Mouse (Mus musculus) c-Kit-positive CD71-positive TER-119-negative erythroid progenitor cells, embryonic 14.5 days (primary cell): ENCODE measurements around the gene S100a3.

Source experiments
- DNase-seq: peaks from one replicate; pipeline ENCODE4 v3.0.0-alpha.2; 2013; ENCODE audit warnings: low read depth

The S100a3 gene

GRCm38 (mm10) chr3:90574691-90575090, 14.3 kb downstream of the S100a3 start:
- no peak for DNase-seq

GRCm38 (mm10) chr3:90575320-90575719, 14.9 kb downstream of the S100a3 start:
- no peak for DNase-seq

DNA sequence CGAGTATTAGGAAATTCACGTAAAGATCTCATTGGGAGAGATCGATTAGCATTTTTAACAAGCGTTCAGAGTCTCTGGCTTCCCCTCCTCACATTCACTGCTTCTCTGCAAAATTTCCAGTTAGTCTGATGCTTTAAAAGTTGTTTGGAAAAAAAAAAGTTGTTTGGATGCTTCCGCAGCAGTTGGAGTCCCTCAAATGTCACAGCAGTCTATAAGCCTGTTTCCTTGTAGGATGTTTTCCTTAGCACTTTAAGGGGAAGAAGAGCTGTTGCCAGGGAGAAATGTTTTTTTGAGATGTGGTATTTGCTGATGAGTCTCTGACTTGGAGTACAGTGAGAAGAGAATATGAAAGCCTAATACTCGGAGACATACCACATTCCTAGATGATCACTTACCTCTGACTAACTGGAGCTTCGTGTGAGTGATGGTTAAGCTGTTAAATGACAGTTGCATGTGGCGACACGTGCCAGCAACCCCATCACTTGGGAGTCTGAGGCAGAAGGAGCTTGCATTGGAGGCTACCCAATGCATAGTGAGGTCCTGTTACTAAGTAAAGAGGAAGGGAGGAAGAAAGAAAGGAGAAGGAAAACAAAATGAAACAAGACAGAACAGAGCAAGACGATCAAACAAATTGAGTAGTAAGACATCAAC, 16.1 kb downstream of the S100a3 start:
- DNase-seq, result no peak

- DNase-seq, result no peak
Observed at GRCm38 (mm10) chr3:90579433-90579832, 19.1 kb downstream of the S100a3 start.

GRCm38 (mm10) chr3:90581141-90581540, 20.8 kb downstream of the S100a3 start:
- DNase-seq, result no peak

- no peak for DNase-seq
Observed at GRCm38 (mm10) chr3:90582156-90582555, 21.8 kb downstream of the S100a3 start.

DNA sequence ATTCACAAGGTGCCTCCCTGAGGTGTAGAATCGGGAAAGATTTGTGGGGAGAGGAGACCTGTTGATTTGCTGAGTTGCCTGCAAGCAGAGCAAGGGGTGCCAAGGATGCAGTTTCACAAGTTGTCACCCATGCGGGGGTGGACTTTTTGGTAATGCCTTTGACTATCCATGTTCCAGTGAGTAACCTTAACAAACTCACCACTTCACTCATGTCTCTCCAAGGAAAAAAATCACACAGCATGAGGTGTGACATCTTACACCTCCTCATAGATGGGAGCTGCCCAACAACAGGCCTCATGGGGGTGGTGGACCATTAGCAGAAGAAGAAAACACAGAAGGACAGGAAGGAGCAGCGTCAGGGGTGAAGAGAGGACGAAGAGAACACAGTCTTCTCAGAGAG, 22.2 kb downstream of the S100a3 start:
- no peak for DNase-seq

DNA sequence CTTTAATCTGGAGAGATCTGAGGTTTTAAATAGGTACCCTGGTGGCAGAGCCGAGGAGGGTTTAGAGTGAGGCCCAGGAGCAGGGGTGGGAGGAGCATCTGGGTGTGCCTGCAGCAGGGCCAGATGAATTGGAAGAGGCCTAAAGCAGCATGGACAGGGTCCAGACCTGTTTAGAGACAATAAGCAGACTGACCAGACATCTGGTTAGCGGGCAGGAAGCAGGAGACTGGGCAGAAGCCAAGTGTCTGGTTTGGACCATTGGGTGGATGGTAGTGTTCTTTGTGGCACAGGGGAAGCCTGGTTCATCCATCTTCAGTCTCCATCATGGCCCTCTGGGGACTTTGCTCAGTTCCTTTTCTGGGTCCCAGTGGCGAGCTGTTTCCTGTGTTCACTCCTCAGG, 23.5 kb downstream of the S100a3 start:
- no peak for DNase-seq

DNA sequence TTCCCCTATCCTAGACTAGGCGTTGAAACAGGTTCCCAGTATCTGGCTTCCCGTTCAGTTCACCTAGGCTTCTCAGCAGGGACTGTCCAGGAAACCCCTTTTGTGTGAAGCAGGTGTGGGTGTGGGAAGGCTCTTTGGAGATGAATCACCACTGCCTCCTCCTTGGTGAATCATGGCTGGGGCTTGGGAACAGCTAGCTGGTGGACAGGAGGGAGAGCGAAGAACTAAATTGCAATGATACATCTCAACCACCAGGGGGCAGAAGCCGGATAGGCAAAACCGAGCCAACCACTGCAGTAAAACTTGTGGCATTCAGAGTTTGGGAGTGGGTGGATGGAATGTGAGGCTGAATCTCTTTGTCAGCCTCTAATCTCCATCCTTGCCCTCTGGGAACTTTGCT, 25.2 kb downstream of the S100a3 start:
- peak; percentile 29 for DNase-seq

DNA sequence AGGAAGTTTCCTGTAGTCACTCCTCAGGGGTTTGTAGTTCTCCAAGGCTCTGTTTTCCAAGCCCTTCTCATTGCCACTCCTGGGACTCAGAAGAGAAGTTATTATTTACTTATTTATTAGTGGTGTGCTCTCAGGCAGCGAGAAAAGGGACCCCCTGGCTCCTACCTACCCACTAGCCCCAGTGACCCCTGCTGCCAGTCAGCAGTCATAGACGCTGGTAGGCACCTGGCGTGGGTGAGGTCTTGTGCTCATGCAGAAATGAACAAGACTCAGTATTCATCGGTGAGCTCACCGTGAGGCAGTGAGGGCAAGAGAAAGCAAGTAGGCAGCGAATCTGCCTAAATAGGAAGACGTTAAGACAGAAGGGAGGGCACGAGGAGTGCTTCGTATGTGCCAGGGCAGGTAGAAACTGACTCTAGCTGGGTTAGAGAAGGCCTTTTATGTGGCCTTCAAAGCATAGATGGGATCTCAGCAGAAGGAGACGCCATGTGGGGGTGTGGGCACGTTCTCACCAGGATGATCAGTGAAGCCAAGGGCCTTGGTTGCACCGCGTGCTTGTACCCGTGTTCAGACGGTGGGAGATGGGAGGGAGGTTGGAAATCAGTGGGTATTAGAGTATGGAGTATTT, 25.8 kb downstream of the S100a3 start:
- no peak for DNase-seq

- no peak for DNase-seq
Observed at GRCm38 (mm10) chr3:90586906-90587305, 26.5 kb downstream of the S100a3 start.

GRCm38 (mm10) chr3:90587361-90588101, 27.2 kb downstream of the S100a3 start:
- DNase-seq, result no peak

GRCm38 (mm10) chr3:90589390-90589789, 29.0 kb downstream of the S100a3 start:
- no peak for DNase-seq

DNA sequence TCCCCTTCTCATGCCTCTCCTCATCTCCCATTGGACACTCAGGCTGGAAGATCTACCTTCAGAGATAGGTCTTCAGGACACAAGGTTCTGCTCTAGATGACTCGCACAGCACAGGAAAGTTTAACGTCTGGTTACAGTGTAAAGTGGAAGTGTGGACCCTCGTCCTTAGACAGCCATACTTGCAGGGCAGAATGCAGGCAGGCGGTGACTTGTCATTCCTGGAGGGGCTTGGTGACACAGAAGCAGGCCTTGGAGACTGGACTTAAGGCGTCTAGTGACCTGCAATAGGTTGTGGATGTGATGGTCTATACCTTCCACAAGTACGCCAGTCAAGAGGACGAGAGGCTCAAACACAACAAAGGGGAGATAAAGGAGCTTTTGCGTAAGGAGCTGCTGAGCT, 29.6 kb downstream of the S100a3 start, which contains the start of gene S100a2:
Gene S100a2, plus strand, starts transcription at position 301 of the 400 bp plus-strand sequence.
- no peak for DNase-seq

GRCm38 (mm10) chr3:90594466-90594865, 34.1 kb downstream of the S100a3 start:
- no peak for DNase-seq

GRCm38 (mm10) chr3:90595556-90595955, 35.2 kb downstream of the S100a3 start:
- DNase-seq, result no peak

DNA sequence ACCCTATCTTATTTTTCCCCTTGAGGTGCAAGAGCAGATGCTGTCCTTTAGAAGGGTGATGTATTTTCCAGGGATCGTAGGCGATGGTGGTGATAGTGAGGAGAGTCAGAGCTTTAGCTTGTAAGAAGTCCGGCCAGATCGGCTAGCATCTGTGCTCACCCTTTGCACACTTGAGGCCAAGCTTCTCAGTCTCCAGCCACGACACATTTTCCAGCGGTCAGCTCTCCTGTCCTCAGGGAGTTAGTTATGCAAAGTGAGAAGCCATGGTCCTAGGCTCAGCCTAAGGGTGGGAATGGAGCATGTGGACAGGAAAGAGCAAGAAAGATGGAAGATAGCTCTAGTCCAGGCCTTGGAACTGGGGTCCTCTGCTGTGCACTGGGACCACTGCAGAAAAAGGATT, 36.4 kb downstream of the S100a3 start:
- DNase-seq, result no peak

DNA sequence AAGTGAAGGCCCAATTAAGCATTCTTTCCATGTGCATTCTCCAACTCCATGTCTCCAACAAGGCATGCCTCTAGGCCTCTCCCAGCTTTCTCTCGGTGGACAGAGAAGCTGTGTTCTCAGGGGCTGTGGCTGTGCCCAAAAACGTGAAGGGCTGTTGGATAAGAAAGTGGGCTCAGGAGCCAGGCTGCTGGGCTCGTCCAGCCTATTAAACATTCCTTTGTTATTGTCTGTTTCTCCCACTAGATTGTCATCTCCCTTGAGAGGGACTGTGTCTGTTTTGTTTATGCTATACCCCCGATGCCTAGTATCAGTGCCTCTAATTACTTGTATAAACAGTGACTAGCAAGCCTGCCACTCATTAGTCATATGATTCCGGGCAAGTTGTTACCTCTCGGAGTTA, 37.4 kb downstream of the S100a3 start:
- DNase-seq, result no peak

DNA sequence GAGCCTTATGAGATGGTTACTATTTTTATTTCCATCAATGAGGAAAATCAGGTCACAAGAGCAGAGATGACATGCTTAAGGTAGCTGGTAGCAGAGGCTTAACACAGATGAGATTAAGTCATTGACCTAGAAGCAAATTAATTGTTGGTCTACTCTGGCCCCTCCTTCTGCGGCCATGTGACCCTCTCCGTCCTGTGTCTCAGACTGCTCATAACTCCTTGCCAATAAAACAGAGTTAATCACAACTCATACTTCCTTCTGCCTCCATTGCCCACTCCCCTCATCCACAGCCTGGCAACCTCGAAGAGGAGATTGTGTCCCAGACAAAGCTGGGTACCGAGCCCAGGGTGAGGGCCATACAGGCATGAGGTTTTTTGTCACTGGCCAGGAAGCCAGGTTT, 37.8 kb downstream of the S100a3 start:
- DNase-seq, result no peak

DNA sequence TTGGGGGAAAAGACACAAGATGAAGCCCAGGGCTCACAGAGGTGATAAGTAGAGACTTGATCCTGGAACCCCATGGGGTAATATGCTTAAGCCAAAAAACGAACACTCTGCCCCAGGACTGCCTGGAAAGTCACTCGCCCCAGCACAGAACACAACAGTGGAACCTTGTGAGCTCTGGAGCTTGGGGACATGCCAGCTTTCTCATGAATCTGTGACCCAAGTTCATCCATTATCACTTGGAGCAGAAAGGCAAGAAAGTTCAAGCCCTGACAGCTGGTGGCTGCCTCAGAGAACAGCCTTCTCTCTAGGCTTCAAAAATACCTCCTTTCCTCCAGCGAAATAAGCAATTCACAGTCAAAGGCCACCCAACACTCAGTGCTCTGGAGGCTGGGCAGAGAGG, 39.0 kb downstream of the S100a3 start:
- DNase-seq, result no peak

- DNase-seq, result no peak
Observed at GRCm38 (mm10) chr3:90600036-90600435, 39.7 kb downstream of the S100a3 start.

DNA sequence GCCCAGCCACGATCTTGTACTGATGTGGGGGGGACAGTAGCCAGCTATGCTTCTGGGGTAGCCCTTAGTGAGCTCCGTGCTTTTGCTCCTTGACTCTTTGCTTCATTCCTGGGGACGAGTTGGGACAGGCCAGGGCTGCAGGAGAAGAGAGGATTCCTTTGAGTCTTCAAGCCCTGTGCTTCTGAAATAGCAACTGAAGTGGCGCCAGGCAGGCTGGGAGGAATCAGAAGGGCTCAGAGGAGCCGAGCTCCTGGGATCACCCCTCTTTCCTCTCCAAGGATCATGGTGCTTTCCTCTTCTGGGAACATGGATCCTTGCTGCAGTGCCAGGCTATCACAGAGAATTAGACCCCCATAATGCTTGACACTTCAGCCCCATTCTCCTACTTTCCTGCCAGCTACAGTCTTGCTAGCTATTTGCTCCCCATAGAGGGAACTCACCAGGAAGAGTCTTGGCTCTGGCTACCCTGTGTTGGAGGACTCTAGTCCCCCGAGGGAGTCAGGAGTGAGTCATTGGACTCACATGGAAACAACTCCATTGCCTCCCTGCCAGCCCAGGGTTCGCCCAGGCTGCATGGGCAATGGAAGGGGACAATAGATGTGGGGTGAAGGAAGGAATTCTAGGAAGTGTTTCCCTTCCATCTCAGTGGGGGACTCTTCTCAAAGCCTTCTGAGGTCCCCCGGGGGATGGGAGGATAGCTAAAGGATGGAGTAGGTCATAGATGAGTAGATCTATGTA, 40.2 kb downstream of the S100a3 start:
- DNase-seq, result no peak
